Mouse (Mus musculus): ENCODE measurements at regions not wholly inside any gene's neighbourhood (a gene's known extent, or its start where the extent isn't known, plus 50 kb on each side); places are given as distances from the start of the nearest gene placed in this dataset.

- no peak overlapping the region for H3K4me3 ChIP-seq (ENCODE audit: low read depth, low read length)
- no peak overlapping the region for H3K9ac ChIP-seq (replicated peaks; ENCODE audit: low read length)
- H3K4me2 ChIP-seq (ENCODE audit: low read depth, low read length): no peak overlapping the region
- H3K4me1 ChIP-seq (ENCODE audit: control insufficient read depth, insufficient read depth, low read length): no peaks in the 10 kb centered on the region; the same call in 1 of the 2 replicates
- no peak for DNase-seq (ENCODE audit: low spot score)
- no peaks in the 10 kb centered on the region for H3K27me3 ChIP-seq (ENCODE audit: control insufficient read depth, insufficient read depth, low read length)
- no peaks in the 10 kb centered on the region for H3K9me3 ChIP-seq (replicated peaks; ENCODE audit: control insufficient read depth, low read length)
- 85% methylated on average over 12 of the region's 12 CpGs for WGBS
- no peak for ATAC-seq (replicated peaks; ENCODE audit: insufficient number of reproducible peaks, low FRiP score, low TSS enrichment, low read depth)
- no peak overlapping the region for H3K27ac ChIP-seq (replicated peaks; ENCODE audit: low read depth, low read length)
- H3K36me3 ChIP-seq (replicated peaks; ENCODE audit: control insufficient read depth, insufficient read depth, low read depth, low read length): no peaks in the 10 kb centered on the region
Observed at GRCm38 (mm10) chr4:35356904-35357563, 131.1 kb upstream of the C9orf72 start.

GRCm38 (mm10) chr4:35356051-35356450, 130.1 kb upstream of the C9orf72 start:
- H3K36me3 ChIP-seq (replicated peaks; ENCODE audit: control insufficient read depth, insufficient read depth, low read depth, low read length): no peaks in the 10 kb centered on the region
- H3K9me3 ChIP-seq (replicated peaks; ENCODE audit: control insufficient read depth, low read length): no peaks in the 10 kb centered on the region
- no peak overlapping the region for H3K4me3 ChIP-seq (ENCODE audit: low read depth, low read length)
- H3K27ac ChIP-seq (replicated peaks; ENCODE audit: low read depth, low read length): no peak overlapping the region
- H3K4me2 ChIP-seq (ENCODE audit: low read depth, low read length): no peak overlapping the region
- no peak overlapping the region for H3K9ac ChIP-seq (replicated peaks; ENCODE audit: low read length)
- DNase-seq (ENCODE audit: low spot score) (no peak), ATAC-seq (replicated peaks; ENCODE audit: insufficient number of reproducible peaks, low FRiP score, low TSS enrichment, low read depth) (no peak)
- 68% methylated on average over 6 of the region's 6 CpGs for WGBS
- H3K4me1 ChIP-seq (ENCODE audit: control insufficient read depth, insufficient read depth, low read length): no peaks in the 10 kb centered on the region; the same call in 1 of the 2 replicates
- H3K27me3 ChIP-seq (ENCODE audit: control insufficient read depth, insufficient read depth, low read length): no peaks in the 10 kb centered on the region

- 36% methylated on average over 14 of the region's 14 CpGs for WGBS
- Histone ChIP-seq H3K36me3 (replicated peaks; ENCODE audit: control insufficient read depth, insufficient read depth, low read depth, low read length) (no peaks in the 10 kb centered on the region), H3K9me3 (replicated peaks; ENCODE audit: control insufficient read depth, low read length) (no peaks in the 10 kb centered on the region), H3K27ac (replicated peaks; ENCODE audit: low read depth, low read length) (no peak overlapping the region), H3K4me1 (ENCODE audit: control insufficient read depth, insufficient read depth, low read length) (no peaks in the 10 kb centered on the region; the same call in 1 of the 2 replicates), H3K4me2 (ENCODE audit: low read depth, low read length) (no peak overlapping the region), H3K4me3 (ENCODE audit: low read depth, low read length) (no peak overlapping the region), H3K27me3 (ENCODE audit: control insufficient read depth, insufficient read depth, low read length) (no peaks in the 10 kb centered on the region), H3K9ac (replicated peaks; ENCODE audit: low read length) (no peak overlapping the region)
- ATAC-seq (replicated peaks; ENCODE audit: insufficient number of reproducible peaks, low FRiP score, low TSS enrichment, low read depth) (peak; percentile 87), DNase-seq (ENCODE audit: low spot score) (peak; percentile 86)
Observed at GRCm38 (mm10) chr4:35354046-35354445, 128.1 kb upstream of the C9orf72 start.

- no peaks in the 10 kb centered on the region for H3K36me3 ChIP-seq (replicated peaks; ENCODE audit: control insufficient read depth, insufficient read depth, low read depth, low read length)
Observed at GRCm38 (mm10) chr4:35352606-35353005, 126.6 kb upstream of the C9orf72 start.

GRCm38 (mm10) chr4:35350465-35350864, 124.5 kb upstream of the C9orf72 start:
- no peak for ATAC-seq (replicated peaks; ENCODE audit: insufficient number of reproducible peaks, low FRiP score, low TSS enrichment, low read depth)
- Histone ChIP-seq H3K4me3 (ENCODE audit: low read depth, low read length) (no peak overlapping the region), H3K27ac (replicated peaks; ENCODE audit: low read depth, low read length) (no peak overlapping the region), H3K4me1 (ENCODE audit: control insufficient read depth, insufficient read depth, low read length) (no peaks in the 10 kb centered on the region; the same call in 1 of the 2 replicates), H3K36me3 (replicated peaks; ENCODE audit: control insufficient read depth, insufficient read depth, low read depth, low read length) (no peaks in the 10 kb centered on the region), H3K27me3 (ENCODE audit: control insufficient read depth, insufficient read depth, low read length) (no peaks in the 10 kb centered on the region), H3K9ac (replicated peaks; ENCODE audit: low read length) (no peak overlapping the region), H3K9me3 (replicated peaks; ENCODE audit: control insufficient read depth, low read length) (no peaks in the 10 kb centered on the region), H3K4me2 (ENCODE audit: low read depth, low read length) (no peak overlapping the region)
- WGBS: 64% methylated on average over 3 of the region's 3 CpGs
- DNase-seq (ENCODE audit: low spot score): no peak

More at GRCm38 (mm10) chr4:35352606-35353005, 126.6 kb upstream of the C9orf72 start:
- H3K9me3 ChIP-seq (replicated peaks; ENCODE audit: control insufficient read depth, low read length): no peaks in the 10 kb centered on the region
- H3K27ac ChIP-seq (replicated peaks; ENCODE audit: low read depth, low read length): no peak overlapping the region
- no peak for DNase-seq (ENCODE audit: low spot score)
- no peaks in the 10 kb centered on the region; the same call in 1 of the 2 replicates for H3K4me1 ChIP-seq (ENCODE audit: control insufficient read depth, insufficient read depth, low read length)
- H3K4me3 ChIP-seq (ENCODE audit: low read depth, low read length): no peak overlapping the region
- H3K9ac ChIP-seq (replicated peaks; ENCODE audit: low read length): no peak overlapping the region
- ATAC-seq (replicated peaks; ENCODE audit: insufficient number of reproducible peaks, low FRiP score, low TSS enrichment, low read depth): no peak
- H3K27me3 ChIP-seq (ENCODE audit: control insufficient read depth, insufficient read depth, low read length): no peaks in the 10 kb centered on the region
- 48% methylated on average over 1 of the region's 1 CpGs for WGBS
- no peak overlapping the region for H3K4me2 ChIP-seq (ENCODE audit: low read depth, low read length)

- WGBS: 83% methylated on average over 3 of the region's 3 CpGs
- H3K36me3 ChIP-seq (replicated peaks; ENCODE audit: control insufficient read depth, insufficient read depth, low read depth, low read length): no peaks in the 10 kb centered on the region
- H3K4me3 ChIP-seq (ENCODE audit: low read depth, low read length): no peak overlapping the region
- no peaks in the 10 kb centered on the region for H3K4me1 ChIP-seq (ENCODE audit: control insufficient read depth, insufficient read depth, low read length)
- no peak for DNase-seq (ENCODE audit: low spot score)
- no peak for ATAC-seq (replicated peaks; ENCODE audit: insufficient number of reproducible peaks, low FRiP score, low TSS enrichment, low read depth)
- no peaks in the 10 kb centered on the region for H3K9me3 ChIP-seq (replicated peaks; ENCODE audit: control insufficient read depth, low read length)
- no peak overlapping the region for H3K27ac ChIP-seq (replicated peaks; ENCODE audit: low read depth, low read length)
- H3K4me2 ChIP-seq (ENCODE audit: low read depth, low read length): no peak overlapping the region
- no peak overlapping the region for H3K9ac ChIP-seq (replicated peaks; ENCODE audit: low read length)
- no peaks in the 10 kb centered on the region for H3K27me3 ChIP-seq (ENCODE audit: control insufficient read depth, insufficient read depth, low read length)
Observed at GRCm38 (mm10) chr4:35347609-35348008, 121.6 kb upstream of the C9orf72 start.

- no peak overlapping the region for H3K27ac ChIP-seq (replicated peaks; ENCODE audit: low read depth, low read length)
- no peak overlapping the region for H3K9ac ChIP-seq (replicated peaks; ENCODE audit: low read length)
- 83% methylated on average over 1 of the region's 1 CpGs for WGBS
- H3K36me3 ChIP-seq (replicated peaks; ENCODE audit: control insufficient read depth, insufficient read depth, low read depth, low read length): no peaks in the 10 kb centered on the region
- no peak overlapping the region for H3K4me3 ChIP-seq (ENCODE audit: low read depth, low read length)
- DNase-seq (ENCODE audit: low spot score) (no peak), ATAC-seq (replicated peaks; ENCODE audit: insufficient number of reproducible peaks, low FRiP score, low TSS enrichment, low read depth) (no peak)
- no peaks in the 10 kb centered on the region for H3K27me3 ChIP-seq (ENCODE audit: control insufficient read depth, insufficient read depth, low read length)
- H3K4me2 ChIP-seq (ENCODE audit: low read depth, low read length): no peak overlapping the region
- H3K9me3 ChIP-seq (replicated peaks; ENCODE audit: control insufficient read depth, low read length): no peaks in the 10 kb centered on the region
- H3K4me1 ChIP-seq (ENCODE audit: control insufficient read depth, insufficient read depth, low read length): no peaks in the 10 kb centered on the region
Observed at GRCm38 (mm10) chr4:35343751-35344150, 117.8 kb upstream of the C9orf72 start.

- Histone ChIP-seq H3K36me3 (replicated peaks; ENCODE audit: control insufficient read depth, insufficient read depth, low read depth, low read length) (no peaks in the 10 kb centered on the region), H3K9ac (replicated peaks; ENCODE audit: low read length) (no peak overlapping the region), H3K4me3 (ENCODE audit: low read depth, low read length) (no peak overlapping the region), H3K4me2 (ENCODE audit: low read depth, low read length) (no peak overlapping the region), H3K27ac (replicated peaks; ENCODE audit: low read depth, low read length) (no peak overlapping the region), H3K27me3 (ENCODE audit: control insufficient read depth, insufficient read depth, low read length) (no peaks in the 10 kb centered on the region), H3K9me3 (replicated peaks; ENCODE audit: control insufficient read depth, low read length) (no peaks in the 10 kb centered on the region), H3K4me1 (ENCODE audit: control insufficient read depth, insufficient read depth, low read length) (no peaks in the 10 kb centered on the region)
- ATAC-seq (replicated peaks; ENCODE audit: insufficient number of reproducible peaks, low FRiP score, low TSS enrichment, low read depth): no peak
- WGBS: 90% methylated on average over 1 of the region's 1 CpGs
- DNase-seq (ENCODE audit: low spot score): no peak
Observed at GRCm38 (mm10) chr4:35331161-35331560, 105.2 kb upstream of the C9orf72 start.
